Mouse (Mus musculus): ENCODE measurements around the gene Hsh2d. TPM values are rescaled to one million over a fixed set of nuclear protein-coding genes. Genes with fewer than 3 reads are reported as not detected.

Hsh2d gene
- polyA plus RNA-seq, 1 experiment from 2014 or later: 0.18 TPM

GRCm38 (mm10) chr8:72169681-72170249, 19.7 kb upstream of the Hsh2d start:
- no peak overlapping the region for H3K27ac ChIP-seq (ENCODE audit: low read depth, low read length)
- WGBS: 74% methylated on average over 3 of the region's 3 CpGs
- H3K4me3 ChIP-seq (ENCODE audit: low read depth, low read length): no peak overlapping the region
- H3K9ac ChIP-seq (ENCODE audit: low read depth, low read length): no peak overlapping the region
- no peaks in the 10 kb centered on the region for H3K27me3 ChIP-seq (replicated peaks; ENCODE audit: control insufficient read depth, insufficient read depth, low read length)
- no peak overlapping the region for H3K4me2 ChIP-seq
- ATAC-seq (replicated peaks; ENCODE audit: low FRiP score) (0 out of 2 replicates have a peak, but pooled peaks have one; percentile 35), DNase-seq (ENCODE audit: low spot score) (no peak)
- H3K36me3 ChIP-seq (ENCODE audit: control insufficient read depth, insufficient read depth, low read length): peaks cover 47% of the 10 kb centered on the region
- no peaks in the 10 kb centered on the region for H3K9me3 ChIP-seq (ENCODE audit: control insufficient read depth, low read length)
- 0 out of 2 replicates have a peak, but pooled peaks cover 2% of the 10 kb centered on the region for H3K4me1 ChIP-seq (replicated peaks; ENCODE audit: control insufficient read depth, insufficient read depth, low read length)

GRCm38 (mm10) chr8:72177346-72177925, 12.0 kb upstream of the Hsh2d start:
- Histone ChIP-seq H3K9me3 (ENCODE audit: control insufficient read depth, low read length) (no peaks in the 10 kb centered on the region), H3K36me3 (ENCODE audit: control insufficient read depth, insufficient read depth, low read length) (peaks cover 42% of the 10 kb centered on the region), H3K4me1 (replicated peaks; ENCODE audit: control insufficient read depth, insufficient read depth, low read length) (no peaks in the 10 kb centered on the region), H3K27me3 (replicated peaks; ENCODE audit: control insufficient read depth, insufficient read depth, low read length) (no peaks in the 10 kb centered on the region), H3K4me2 (no peak overlapping the region), H3K27ac (ENCODE audit: low read depth, low read length) (no peak overlapping the region), H3K9ac (ENCODE audit: low read depth, low read length) (no peak overlapping the region), H3K4me3 (ENCODE audit: low read depth, low read length) (no peak overlapping the region)
- peak; percentile 48 for DNase-seq (ENCODE audit: low spot score)
- peak; percentile 42 for ATAC-seq (replicated peaks; ENCODE audit: low FRiP score)
- WGBS: 63% methylated on average over 5 of the region's 5 CpGs

DNA sequence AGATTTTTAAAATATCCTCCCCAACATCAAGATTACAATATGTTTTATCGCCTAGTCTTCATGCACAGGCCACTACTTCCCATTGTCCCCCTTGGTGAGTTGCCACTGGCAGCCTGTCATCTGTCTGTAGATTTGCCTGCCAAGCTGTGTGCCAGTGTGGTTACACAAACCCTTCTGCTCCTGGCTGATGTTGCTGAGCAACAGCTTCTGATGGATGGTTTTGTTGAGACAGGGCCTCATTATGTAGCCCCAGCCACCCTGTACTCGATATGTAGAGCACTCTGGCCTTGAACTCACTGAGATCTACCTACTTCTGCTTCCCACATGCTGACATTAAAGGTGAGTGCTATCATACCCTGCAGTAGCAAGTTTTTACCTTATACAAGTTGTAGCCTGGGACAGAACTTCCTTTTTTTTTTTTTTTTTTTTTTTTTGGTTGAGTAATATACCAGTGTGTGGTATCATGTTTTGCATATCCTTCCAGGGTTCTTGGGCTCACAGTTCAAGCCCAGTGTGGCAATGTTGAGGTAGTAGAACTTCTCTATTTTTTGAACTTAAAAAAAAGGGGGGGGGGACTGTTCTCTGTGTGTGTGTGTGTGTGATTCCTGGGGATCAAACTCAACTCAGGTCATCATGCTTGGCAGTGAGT, 5.8 kb upstream of the Hsh2d start:
- no peak for ATAC-seq (replicated peaks; ENCODE audit: low FRiP score)
- H3K4me3 ChIP-seq (ENCODE audit: low read depth, low read length): no peak overlapping the region
- no peak overlapping the region for H3K9ac ChIP-seq (ENCODE audit: low read depth, low read length)
- WGBS: 76% methylated on average over 2 of the region's 2 CpGs
- no peak overlapping the region for H3K4me2 ChIP-seq
- no peaks in the 10 kb centered on the region for H3K9me3 ChIP-seq (ENCODE audit: control insufficient read depth, low read length)
- no peak overlapping the region for H3K27ac ChIP-seq (ENCODE audit: low read depth, low read length)
- H3K27me3 ChIP-seq (replicated peaks; ENCODE audit: control insufficient read depth, insufficient read depth, low read length): no peaks in the 10 kb centered on the region
- H3K36me3 ChIP-seq (ENCODE audit: control insufficient read depth, insufficient read depth, low read length): peaks cover 14% of the 10 kb centered on the region
- no peak for DNase-seq (ENCODE audit: low spot score)
- no peaks in the 10 kb centered on the region for H3K4me1 ChIP-seq (replicated peaks; ENCODE audit: control insufficient read depth, insufficient read depth, low read length)

DNA sequence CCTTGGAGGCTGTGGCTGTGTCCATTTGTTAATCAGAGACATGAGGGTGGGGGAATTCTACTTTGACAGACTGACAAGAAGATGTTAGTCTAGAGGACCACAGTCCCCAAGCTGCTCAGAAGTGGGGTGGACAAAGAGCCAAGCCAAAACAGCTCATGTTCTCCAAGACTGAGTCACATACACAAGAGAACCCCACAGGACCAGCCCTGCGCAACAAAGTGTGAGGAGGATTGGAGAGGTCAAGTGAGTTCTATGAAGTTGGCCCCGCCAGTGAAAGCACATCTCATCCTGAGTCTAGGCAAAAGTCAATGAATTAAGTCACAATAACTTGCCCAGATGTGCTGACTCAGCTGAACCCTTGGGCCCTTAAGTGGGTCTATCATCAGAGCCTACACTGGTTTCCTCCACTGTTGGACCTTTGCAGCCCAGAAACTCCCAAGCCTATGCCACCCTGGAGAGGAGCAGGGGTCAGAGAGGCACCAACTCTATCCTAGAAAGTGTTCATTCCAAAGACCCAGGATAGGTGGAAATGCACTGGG, 1.6 kb upstream of the Hsh2d start:
- Histone ChIP-seq H3K36me3 (ENCODE audit: control insufficient read depth, insufficient read depth, low read length) (no peaks in the 10 kb centered on the region), H3K4me3 (ENCODE audit: low read depth, low read length) (no peak overlapping the region), H3K9ac (ENCODE audit: low read depth, low read length) (no peak overlapping the region), H3K4me1 (replicated peaks; ENCODE audit: control insufficient read depth, insufficient read depth, low read length) (no peaks in the 10 kb centered on the region), H3K27me3 (replicated peaks; ENCODE audit: control insufficient read depth, insufficient read depth, low read length) (no peaks in the 10 kb centered on the region), H3K9me3 (ENCODE audit: control insufficient read depth, low read length) (no peaks in the 10 kb centered on the region), H3K27ac (ENCODE audit: low read depth, low read length) (no peak overlapping the region), H3K4me2 (no peak overlapping the region)
- WGBS: 86% methylated on average over 2 of the region's 2 CpGs
- DNase-seq (ENCODE audit: low spot score) (no peak), ATAC-seq (replicated peaks; ENCODE audit: low FRiP score) (no peak)

GRCm38 (mm10) chr8:72190215-72190539, 739 bp downstream of the Hsh2d start:
- no peak overlapping the region for H3K9ac ChIP-seq (ENCODE audit: low read depth, low read length)
- no peak overlapping the region for H3K4me3 ChIP-seq (ENCODE audit: low read depth, low read length)
- WGBS: 75% methylated on average over 2 of the region's 2 CpGs
- H3K9me3 ChIP-seq (ENCODE audit: control insufficient read depth, low read length): no peaks in the 10 kb centered on the region
- no peaks in the 10 kb centered on the region for H3K27me3 ChIP-seq (replicated peaks; ENCODE audit: control insufficient read depth, insufficient read depth, low read length)
- no peak overlapping the region for H3K27ac ChIP-seq (ENCODE audit: low read depth, low read length)
- H3K4me2 ChIP-seq: no peak overlapping the region
- H3K4me1 ChIP-seq (replicated peaks; ENCODE audit: control insufficient read depth, insufficient read depth, low read length): no peaks in the 10 kb centered on the region
- H3K36me3 ChIP-seq (ENCODE audit: control insufficient read depth, insufficient read depth, low read length): no peaks in the 10 kb centered on the region
- DNase-seq (ENCODE audit: low spot score) (no peak), ATAC-seq (replicated peaks; ENCODE audit: low FRiP score) (no peak)

DNA sequence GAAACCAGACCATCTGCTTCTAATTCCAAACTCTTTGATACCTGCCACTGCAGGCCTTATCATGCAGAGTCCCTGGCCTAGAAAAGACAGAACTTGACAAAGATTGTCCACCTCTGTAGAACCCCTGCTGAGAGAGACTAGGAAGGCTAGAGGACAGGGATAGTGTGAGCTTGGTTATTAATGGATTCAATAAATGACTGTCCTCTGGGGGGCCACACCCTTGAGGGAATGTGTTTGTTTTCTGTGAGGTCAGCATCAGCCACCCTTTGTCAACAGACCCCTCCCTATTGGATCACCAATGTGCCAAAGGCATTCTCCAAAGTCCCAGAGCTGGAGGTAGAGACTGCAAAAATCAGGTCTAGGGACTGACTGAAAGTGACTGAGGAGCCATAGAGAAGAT, 2.6 kb downstream of the Hsh2d start:
- Histone ChIP-seq H3K4me2 (no peak overlapping the region), H3K27me3 (replicated peaks; ENCODE audit: control insufficient read depth, insufficient read depth, low read length) (no peaks in the 10 kb centered on the region), H3K4me1 (replicated peaks; ENCODE audit: control insufficient read depth, insufficient read depth, low read length) (no peaks in the 10 kb centered on the region), H3K4me3 (ENCODE audit: low read depth, low read length) (no peak overlapping the region), H3K9ac (ENCODE audit: low read depth, low read length) (no peak overlapping the region), H3K36me3 (ENCODE audit: control insufficient read depth, insufficient read depth, low read length) (no peaks in the 10 kb centered on the region), H3K9me3 (ENCODE audit: control insufficient read depth, low read length) (no peaks in the 10 kb centered on the region), H3K27ac (ENCODE audit: low read depth, low read length) (no peak overlapping the region)
- ATAC-seq (replicated peaks; ENCODE audit: low FRiP score): no peak
- DNase-seq (ENCODE audit: low spot score): no peak

DNA sequence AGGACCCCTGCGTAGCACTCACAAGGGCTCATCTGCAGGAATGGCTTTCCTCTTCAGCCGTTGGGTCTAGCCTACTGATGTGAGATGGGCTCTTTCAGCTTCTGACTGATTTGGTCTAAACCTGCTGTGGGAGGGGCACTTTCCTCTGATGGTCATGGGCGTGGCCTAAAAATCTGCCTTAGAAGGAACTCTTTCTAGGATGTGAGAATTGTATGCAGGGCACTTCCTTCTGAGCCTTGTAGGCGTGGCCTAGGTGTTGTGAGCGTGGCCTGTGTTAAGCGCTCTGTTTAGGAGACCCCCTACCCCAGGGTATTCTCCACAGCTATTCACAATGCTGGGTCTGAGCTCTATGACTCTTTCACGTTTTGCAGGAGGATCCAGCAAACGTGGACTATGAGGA, 8.6 kb downstream of the Hsh2d start:
- WGBS: 52% methylated on average over 8 of the region's 8 CpGs
- Histone ChIP-seq H3K27ac (ENCODE audit: low read depth, low read length) (no peak overlapping the region), H3K9me3 (ENCODE audit: control insufficient read depth, low read length) (peaks cover 6% of the 10 kb centered on the region), H3K4me1 (replicated peaks; ENCODE audit: control insufficient read depth, insufficient read depth, low read length) (no peaks in the 10 kb centered on the region), H3K36me3 (ENCODE audit: control insufficient read depth, insufficient read depth, low read length) (no peaks in the 10 kb centered on the region), H3K9ac (ENCODE audit: low read depth, low read length) (no peak overlapping the region), H3K4me2 (no peak overlapping the region), H3K4me3 (ENCODE audit: low read depth, low read length) (no peak overlapping the region), H3K27me3 (replicated peaks; ENCODE audit: control insufficient read depth, insufficient read depth, low read length) (no peaks in the 10 kb centered on the region)
- ATAC-seq (replicated peaks; ENCODE audit: low FRiP score): no peak
- no peak for DNase-seq (ENCODE audit: low spot score)

DNA sequence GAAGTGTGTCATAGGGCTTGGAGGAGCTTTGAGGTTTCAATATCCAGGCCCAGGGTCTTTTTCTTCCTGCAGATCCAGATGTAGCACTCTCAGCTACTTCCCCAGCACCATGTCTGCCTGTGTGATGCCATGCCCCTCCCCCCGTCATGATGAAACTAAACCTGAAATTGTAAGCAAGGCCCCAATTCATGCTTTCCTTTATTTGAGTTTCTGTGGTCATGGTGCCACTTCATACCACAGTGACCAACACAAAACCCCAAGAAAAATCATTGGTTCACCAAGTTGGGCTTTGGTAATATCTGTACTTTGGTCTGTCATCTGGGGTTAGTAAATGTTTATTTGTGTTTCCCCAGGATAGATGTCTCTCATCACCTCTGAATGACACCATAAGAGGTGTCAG, 19.1 kb downstream of the Hsh2d start:
- Histone ChIP-seq H3K27ac (ENCODE audit: low read depth, low read length) (no peak overlapping the region), H3K36me3 (ENCODE audit: control insufficient read depth, insufficient read depth, low read length) (no peaks in the 10 kb centered on the region), H3K4me1 (replicated peaks; ENCODE audit: control insufficient read depth, insufficient read depth, low read length) (no peaks in the 10 kb centered on the region), H3K27me3 (replicated peaks; ENCODE audit: control insufficient read depth, insufficient read depth, low read length) (no peaks in the 10 kb centered on the region), H3K4me2 (no peak overlapping the region), H3K4me3 (ENCODE audit: low read depth, low read length) (no peak overlapping the region), H3K9ac (ENCODE audit: low read depth, low read length) (no peak overlapping the region), H3K9me3 (ENCODE audit: control insufficient read depth, low read length) (no peaks in the 10 kb centered on the region)
- WGBS: 75% methylated on average over 1 of the region's 1 CpGs
- DNase-seq (ENCODE audit: low spot score): no peak
- no peak for ATAC-seq (replicated peaks; ENCODE audit: low FRiP score)

DNA sequence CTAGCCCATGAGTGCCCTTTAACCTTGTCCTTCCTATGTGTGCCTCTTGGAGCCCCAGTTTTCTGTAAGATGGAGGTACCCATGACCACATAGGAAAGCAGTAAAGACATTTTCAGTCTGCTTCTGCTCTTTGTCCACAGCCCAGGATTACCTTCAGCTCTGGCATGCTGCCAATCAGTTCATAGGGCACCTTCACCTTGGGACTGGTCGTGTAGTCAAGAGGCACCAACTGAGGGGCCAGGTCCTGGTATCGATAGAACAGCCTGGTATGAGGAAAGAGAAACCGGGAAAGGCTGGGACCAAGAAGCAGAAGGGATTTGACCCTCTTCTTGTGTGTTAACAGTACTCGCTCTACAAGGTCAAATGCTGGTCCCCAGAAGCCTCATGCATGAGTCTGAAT, 20.8 kb downstream of the Hsh2d start:
- H3K27ac ChIP-seq (ENCODE audit: low read depth, low read length): no peak overlapping the region
- no peak overlapping the region for H3K9ac ChIP-seq (ENCODE audit: low read depth, low read length)
- WGBS: 68% methylated on average over 4 of the region's 4 CpGs
- no peak overlapping the region for H3K4me2 ChIP-seq
- H3K27me3 ChIP-seq (replicated peaks; ENCODE audit: control insufficient read depth, insufficient read depth, low read length): no peaks in the 10 kb centered on the region
- ATAC-seq (replicated peaks; ENCODE audit: low FRiP score) (no peak), DNase-seq (ENCODE audit: low spot score) (no peak)
- H3K4me3 ChIP-seq (ENCODE audit: low read depth, low read length): no peak overlapping the region
- no peaks in the 10 kb centered on the region for H3K36me3 ChIP-seq (ENCODE audit: control insufficient read depth, insufficient read depth, low read length)
- H3K9me3 ChIP-seq (ENCODE audit: control insufficient read depth, low read length): no peaks in the 10 kb centered on the region
- H3K4me1 ChIP-seq (replicated peaks; ENCODE audit: control insufficient read depth, insufficient read depth, low read length): no peaks in the 10 kb centered on the region
